Mouse (Mus musculus): ENCODE measurements around the gene Dcaf6. TPM values are rescaled to one million over a fixed set of nuclear protein-coding genes. Genes with fewer than 3 reads are reported as not detected.

Dcaf6 gene
- polyA plus RNA-seq, 1 experiment, result 73.1 TPM

GRCm38 (mm10) chr1:165284096-165284495 is 176.2 kb downstream of the Dcaf6 start:
- peaks cover 4% of the 10 kb centered on the region; the same call in 1 of the 2 replicates for H3K4me1 ChIP-seq (ENCODE audit: control insufficient read depth, insufficient read depth, low read length)
- TF ChIP-seq POLR2A (IDR thresholded peaks at IDR 0.05; ENCODE audit: extremely low read depth, insufficient read depth, low read length), result no peak
- TF ChIP-seq CTCF (IDR thresholded peaks at IDR 0.05; ENCODE audit: extremely low read depth, insufficient read depth, low read length), result no peak
- H3K27ac ChIP-seq (ENCODE audit: insufficient read depth, low read length), result no peak overlapping the region
- H3K4me3 ChIP-seq (ENCODE audit: insufficient read depth, low read length), result no peak overlapping the region

GRCm38 (mm10) chr1:165282967-165283345 is 177.3 kb downstream of the Dcaf6 start:
- no peak overlapping the region for H3K27ac ChIP-seq (ENCODE audit: insufficient read depth, low read length)
- peak overlapping the region; percentile 96 for H3K4me3 ChIP-seq (ENCODE audit: insufficient read depth, low read length)
- TF ChIP-seq POLR2A (IDR thresholded peaks at IDR 0.05; ENCODE audit: extremely low read depth, insufficient read depth, low read length) (no peak), CTCF (IDR thresholded peaks at IDR 0.05; ENCODE audit: extremely low read depth, insufficient read depth, low read length) (no peak)
- H3K4me1 ChIP-seq (ENCODE audit: control insufficient read depth, insufficient read depth, low read length), result peaks cover 4% of the 10 kb centered on the region; the same call in 1 of the 2 replicates

GRCm38 (mm10) chr1:165282222-165282966 is 177.9 kb downstream of the Dcaf6 start:
- Histone ChIP-seq H3K4me3 (ENCODE audit: insufficient read depth, low read length) (peak overlapping the region; percentile 96), H3K27ac (ENCODE audit: insufficient read depth, low read length) (no peak overlapping the region), H3K4me1 (ENCODE audit: control insufficient read depth, insufficient read depth, low read length) (peaks cover 4% of the 10 kb centered on the region; the same call in 1 of the 2 replicates)
- no peak for TF ChIP-seq POLR2A (IDR thresholded peaks at IDR 0.05; ENCODE audit: extremely low read depth, insufficient read depth, low read length)
- no peak for TF ChIP-seq CTCF (IDR thresholded peaks at IDR 0.05; ENCODE audit: extremely low read depth, insufficient read depth, low read length)

DNA sequence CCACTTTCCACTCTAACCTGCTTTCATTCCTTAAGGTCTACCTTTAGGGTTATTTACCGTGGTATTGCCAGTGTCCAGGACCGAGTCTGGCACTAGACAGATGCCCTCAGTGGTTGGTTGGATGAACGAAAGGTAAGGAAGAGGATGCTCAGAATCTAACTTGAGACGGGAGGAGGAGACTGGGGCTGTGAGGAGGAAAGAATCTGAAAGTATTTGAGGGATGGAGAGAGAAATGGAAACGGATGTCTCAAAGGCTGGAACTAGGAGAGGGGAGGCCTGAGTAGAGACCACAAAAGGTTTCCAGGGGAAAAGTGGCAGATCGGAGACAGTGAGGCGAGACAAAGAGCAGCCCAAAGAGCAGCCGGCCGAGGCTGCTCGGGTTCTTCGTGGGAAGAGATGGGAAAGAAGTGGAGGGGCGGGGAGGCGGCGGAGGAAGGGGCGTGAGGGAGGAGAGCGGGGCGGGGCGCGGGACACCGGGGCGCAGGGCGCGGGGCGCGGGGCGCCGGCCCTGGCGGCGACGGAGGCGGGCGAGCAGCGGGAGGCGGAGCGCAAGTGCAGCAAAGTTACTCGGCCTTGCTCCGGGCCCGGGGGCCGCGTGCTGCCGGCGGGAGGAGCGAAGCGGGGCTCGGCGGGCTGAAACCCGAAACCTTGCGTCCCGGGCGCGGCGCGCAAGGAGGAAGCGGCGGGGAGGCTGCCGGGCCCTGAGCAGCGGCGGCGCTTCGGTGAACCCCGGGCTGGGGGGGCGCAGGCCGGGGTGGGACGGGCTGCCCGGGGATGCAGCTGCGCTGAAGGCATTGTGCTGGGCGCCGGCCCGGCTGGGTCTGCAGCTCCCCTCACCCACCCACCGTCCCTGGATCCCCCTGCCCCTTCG is 178.7 kb downstream of the Dcaf6 start:
- Histone ChIP-seq H3K27ac (ENCODE audit: insufficient read depth, low read length) (peak overlapping the region; percentile 87; the same call in 1 of the 2 replicates), H3K4me1 (ENCODE audit: control insufficient read depth, insufficient read depth, low read length) (peaks cover 4% of the 10 kb centered on the region; the same call in 1 of the 2 replicates), H3K4me3 (ENCODE audit: insufficient read depth, low read length) (peak overlapping the region; percentile 96)
- TF ChIP-seq POLR2A (IDR thresholded peaks at IDR 0.05; ENCODE audit: extremely low read depth, insufficient read depth, low read length) (no peak), CTCF (IDR thresholded peaks at IDR 0.05; ENCODE audit: extremely low read depth, insufficient read depth, low read length) (no peak)

GRCm38 (mm10) chr1:165280741-165281140 is 179.5 kb downstream of the Dcaf6 start:
- H3K4me3 ChIP-seq (ENCODE audit: insufficient read depth, low read length), result no peak overlapping the region; the same call in 1 of the 2 replicates
- H3K27ac ChIP-seq (ENCODE audit: insufficient read depth, low read length), result no peak overlapping the region
- H3K4me1 ChIP-seq (ENCODE audit: control insufficient read depth, insufficient read depth, low read length), result peaks cover 4% of the 10 kb centered on the region; the same call in 1 of the 2 replicates
- TF ChIP-seq POLR2A (IDR thresholded peaks at IDR 0.05; ENCODE audit: extremely low read depth, insufficient read depth, low read length) (no peak), CTCF (IDR thresholded peaks at IDR 0.05; ENCODE audit: extremely low read depth, insufficient read depth, low read length) (no peak)

Other genes starting within 250 kb of the Dcaf6 start
- gene Tiprl, start 223.5 kb downstream of the Dcaf6 start, polyA plus RNA-seq (2012; rRNA removed), result 47.2 TPM in 2 replicates
- gene Gpr161, start 164.7 kb downstream of the Dcaf6 start, polyA plus RNA-seq (2012; rRNA removed), result 3.8 and 6.6 TPM in 2 replicates
- 159 and 161 TPM in 2 replicates for gene Mpc2, start 162 bp upstream of the Dcaf6 start, polyA plus RNA-seq (2012; rRNA removed)
- 0.21 and 0.57 TPM in 2 replicates for gene Adcy10, start 24.7 kb upstream of the Dcaf6 start, polyA plus RNA-seq (2012; rRNA removed)
- gene Mpzl1, start 174.1 kb upstream of the Dcaf6 start, polyA plus RNA-seq (2012; rRNA removed), result 41.8 and 43.7 TPM in 2 replicates
- gene Rcsd1, start 249.3 kb upstream of the Dcaf6 start, polyA plus RNA-seq (2012; rRNA removed), result 6.0 TPM in 2 replicates